Mouse (Mus musculus) spleen, adult 10 weeks (tissue): ENCODE data around the gene Apod. TPM values are rescaled to one million over a fixed set of nuclear protein-coding genes. Genes with fewer than 3 reads are reported as not detected.

Source experiments
- polyA plus RNA-seq: library from polyadenylated mRNA; stranded (reverse); fragments of 350-450 nt; fragmentation: Illumina TruSeq; extraction: RNeasy Lipid Tissue Mini Kit (QIAGEN cat#74804); gene quantifications from one replicate; pipeline ENCODE4 v1.2.3, GENCODE M21; 2015; ENCODE audit warnings: low replicate concordance; ENCODE audit not compliant: insufficient read depth

Gene Apod
- 4.8 TPM for polyA plus RNA-seq

GRCm38 (mm10) chr16:31314497-31315233 lies at the start of gene Apod:
Gene Apod, minus strand, starts transcription at chr16:31314808.

GRCm38 (mm10) chr16:31274674-31275460 lies 39.7 kb downstream of the Apod start, which contains the start of gene Ppp1r2:
Gene Ppp1r2, minus strand, starts transcription at chr16:31275277.

Other genes with a start within 250 kb of the Apod start
- gene Xxylt1, start 233.4 kb downstream of the Apod start, polyA plus RNA-seq: 17.5 TPM
- gene Acap2, start 113.6 kb downstream of the Apod start, polyA plus RNA-seq: 59.5 TPM
- 84.0 TPM for gene Ppp1r2, start 39.5 kb downstream of the Apod start, polyA plus RNA-seq
- gene Bdh1, start 107.5 kb upstream of the Apod start, polyA plus RNA-seq: 6.8 TPM